Mouse (Mus musculus): ENCODE measurements at regions not wholly inside any gene's neighbourhood (a gene's known extent, or its start where the extent isn't known, plus 50 kb on each side); places are given as distances from the start of the nearest gene placed in this dataset.
A peak's percentile ranks its signal among the peaks of the same experiment; 100 is the strongest.

- DNase-seq (ENCODE audit: extremely low read depth, low read depth, low spot score), result no peak
These were observed 50.8 kb upstream of the Rpl10-ps3 start for GRCm38 (mm10) chr9:50395543-50395942.

GRCm38 (mm10) chr9:50396051-50396450 lies 51.3 kb upstream of the Rpl10-ps3 start:
- no peak for DNase-seq (ENCODE audit: extremely low read depth, low read depth, low spot score)

GRCm38 (mm10) chr9:50408396-50408795 lies 63.6 kb upstream of the Rpl10-ps3 start:
- no peak for DNase-seq (ENCODE audit: extremely low read depth, low read depth, low spot score)

- peak; percentile 65 for DNase-seq (ENCODE audit: extremely low read depth, low read depth, low spot score)
These were observed 64.1 kb upstream of the Rpl10-ps3 start for GRCm38 (mm10) chr9:50408845-50409244.

GRCm38 (mm10) chr9:50412986-50413385 lies 68.2 kb upstream of the Rpl10-ps3 start:
- DNase-seq (ENCODE audit: extremely low read depth, low read depth, low spot score), result no peak

GRCm38 (mm10) chr9:50413514-50414335 lies 69.0 kb upstream of the Rpl10-ps3 start:
- no peak for DNase-seq (ENCODE audit: extremely low read depth, low read depth, low spot score)

GRCm38 (mm10) chr9:50414796-50415340 lies 70.1 kb upstream of the Rpl10-ps3 start:
- peak; percentile 58 for DNase-seq (ENCODE audit: extremely low read depth, low read depth, low spot score)

- DNase-seq (ENCODE audit: extremely low read depth, low read depth, low spot score), result no peak
These were observed 71.9 kb upstream of the Rpl10-ps3 start for GRCm38 (mm10) chr9:50416677-50417076.

GRCm38 (mm10) chr9:50421061-50421460 lies 73.3 kb upstream of the Plet1 start:
- no peak for DNase-seq (ENCODE audit: extremely low read depth, low read depth, low spot score)

GRCm38 (mm10) chr9:50421572-50422285 lies 72.6 kb upstream of the Plet1 start:
- no peak for DNase-seq (ENCODE audit: extremely low read depth, low read depth, low spot score)

- DNase-seq (ENCODE audit: extremely low read depth, low read depth, low spot score), result no peak
These were observed 68.3 kb upstream of the Plet1 start for GRCm38 (mm10) chr9:50425866-50426495.

- DNase-seq (ENCODE audit: extremely low read depth, low read depth, low spot score), result no peak
These were observed 64.2 kb upstream of the Plet1 start for GRCm38 (mm10) chr9:50430147-50430546.

- no peak for DNase-seq (ENCODE audit: extremely low read depth, low read depth, low spot score)
These were observed 60.8 kb upstream of the Plet1 start for GRCm38 (mm10) chr9:50433525-50433924.

GRCm38 (mm10) chr9:50433978-50434377 lies 60.3 kb upstream of the Plet1 start:
- DNase-seq (ENCODE audit: extremely low read depth, low read depth, low spot score), result no peak

GRCm38 (mm10) chr9:50437830-50438722 lies 56.2 kb upstream of the Plet1 start:
- no peak for DNase-seq (ENCODE audit: extremely low read depth, low read depth, low spot score)

- DNase-seq (ENCODE audit: extremely low read depth, low read depth, low spot score), result no peak
These were observed 55.6 kb upstream of the Plet1 start for GRCm38 (mm10) chr9:50438738-50439137.

GRCm38 (mm10) chr9:50440222-50440621 lies 54.1 kb upstream of the Plet1 start:
- DNase-seq (ENCODE audit: extremely low read depth, low read depth, low spot score), result no peak

- DNase-seq (ENCODE audit: extremely low read depth, low read depth, low spot score), result peak; percentile 40
These were observed 53.6 kb upstream of the Plet1 start for GRCm38 (mm10) chr9:50440689-50441088.

GRCm38 (mm10) chr9:50443708-50444463 lies 50.4 kb upstream of the Plet1 start:
- DNase-seq (ENCODE audit: extremely low read depth, low read depth, low spot score), result no peak

Measured in fat pad, adult 2 months (tissue).